Mouse (Mus musculus) limb, embryonic 14.5 days (tissue): Measurements from ENCODE around the gene Cadm1. TPM values are rescaled to one million over a fixed set of nuclear protein-coding genes. Genes with fewer than 3 reads are reported as not detected.

Experiments used
- ATAC-seq: fragments of 200-750 bp; cut with Nextera tagmentation; 2 replicates; pipeline ENCODE4 v1.8.0; 2017; ENCODE audit warnings: low read depth, moderate number of reproducible peaks, moderate TSS enrichment; ENCODE audit not compliant: low FRiP score
- DNase-seq: peaks from one replicate; pipeline ENCODE4 v3.0.0-alpha.2; 2015; ENCODE audit warnings: low spot score
- H3K27ac ChIP-seq: fragments of 300-500 bp; sonication (generic); replicated peaks from 2 replicates; pipeline ENCODE4 v1.5.1; 2014; ENCODE audit warnings: low read depth, mild to moderate bottlenecking, low read length, moderate library complexity, mixed read lengths
- H3K27me3 ChIP-seq: fragments of 300-500 bp; sonication (generic); 2 replicates; pipeline ENCODE4 v1.6.1; 2014; ENCODE audit warnings: low read length, mixed read lengths; ENCODE audit not compliant: control insufficient read depth, insufficient read depth
- H3K36me3 ChIP-seq: fragments of 300-500 bp; sonication (generic); 2 replicates; pipeline ENCODE4 v1.6.1; 2014; ENCODE audit warnings: mild to moderate bottlenecking, low read length, moderate library complexity, mixed read lengths; ENCODE audit not compliant: control insufficient read depth, insufficient read depth
- H3K4me1 ChIP-seq: fragments of 300-500 bp; sonication (generic); 2 replicates; pipeline ENCODE4 v1.6.1; 2014; ENCODE audit warnings: antibody characterized with exemption, low read length, mixed read lengths; ENCODE audit not compliant: control insufficient read depth, insufficient read depth
- H3K4me2 ChIP-seq: fragments of 300-500 bp; sonication (generic); replicated peaks from 2 replicates; pipeline ENCODE4 v1.6.1; 2014; ENCODE audit warnings: low read depth, mild to moderate bottlenecking, low read length, moderate library complexity; ENCODE audit not compliant: severe bottlenecking
- H3K4me3 ChIP-seq: fragments of 300-500 bp; sonication (generic); replicated peaks from 2 replicates; pipeline ENCODE4 v1.5.1; 2014; ENCODE audit warnings: low read length
- H3K9ac ChIP-seq: fragments of 300-500 bp; sonication (generic); 2 replicates; pipeline ENCODE4 v1.6.1; 2014; ENCODE audit warnings: mild to moderate bottlenecking, low read depth, low read length, moderate library complexity; ENCODE audit not compliant: severe bottlenecking
- H3K9me3 ChIP-seq: fragments of 300-500 bp; sonication (generic); 2 replicates; pipeline ENCODE4 v1.6.1; 2016; ENCODE audit warnings: low read length; ENCODE audit not compliant: control insufficient read depth
- POLR2A ChIP-seq: fragments of 200-500 bp; IDR thresholded peaks from 2 replicates; pipeline ENCODE4 v1.8.0; 2012; ENCODE audit warnings: inconsistent platforms, mild to moderate bottlenecking, moderate library complexity, borderline replicate concordance; ENCODE audit not compliant: insufficient read depth, insufficient read length; ENCODE audit errors: extremely low read depth
- WGBS: fragments of 180-500 bp; shearing (Covaris S2); extraction: QIAGEN DNeasy Blood & Tissue Kit; methylation state at CpG from one replicate; pipeline ENCODE4 v1.1.7; 2014; 5-methylcytosine and 5-hydroxymethylcytosine counted together
- polyA plus RNA-seq, 2 experiments: library from polyadenylated mRNA; depleted of rRNA in 1 of 2; stranded (reverse) in 1 of 2; unstranded in 1 of 2; fragments of >200 nt; fragmentation: Nextera tagmentation in 1 of 2; extraction: Ambion mirVana in 1 of 2; gene quantifications; 2 replicates each; pipeline versions ENCODE4 v1.2.1 to v1.2.3; 2012 to 2014

The Cadm1 gene
- polyA plus RNA-seq, 2 experiments = 15.4 to 37.5 TPM

- DNase-seq = peak; percentile 27
- Histone ChIP-seq H3K27ac (no peak overlapping the region), H3K4me1 (peaks cover 3% of the 10 kb centered on the region; the same call in 1 of the 2 replicates), H3K9ac (no peak overlapping the region), H3K27me3 (no peaks in the 10 kb centered on the region), H3K4me3 (no peak overlapping the region), H3K4me2 (no peak overlapping the region), H3K36me3 (no peaks in the 10 kb centered on the region), H3K9me3 (no peaks in the 10 kb centered on the region)
- no peak for TF ChIP-seq POLR2A
- 9% methylated on average over 6 of the region's 6 CpGs for WGBS
- no peak for ATAC-seq
Observed at GRCm38 (mm10) chr9:47846926-47847325, 317.0 kb downstream of the Cadm1 start.

GRCm38 (mm10) chr9:47847797-47848196, 317.8 kb downstream of the Cadm1 start:
- TF ChIP-seq POLR2A = no peak
- Histone ChIP-seq H3K27me3 (no peaks in the 10 kb centered on the region), H3K9me3 (no peaks in the 10 kb centered on the region), H3K9ac (no peak overlapping the region), H3K27ac (no peak overlapping the region), H3K4me1 (peaks cover 3% of the 10 kb centered on the region; the same call in 1 of the 2 replicates), H3K4me2 (no peak overlapping the region), H3K36me3 (no peaks in the 10 kb centered on the region), H3K4me3 (no peak overlapping the region)
- DNase-seq (no peak), ATAC-seq (no peak)
- WGBS = 13% methylated on average over 4 of the region's 4 CpGs

GRCm38 (mm10) chr9:47848745-47849144, 318.8 kb downstream of the Cadm1 start:
- H3K9ac ChIP-seq = no peak overlapping the region
- no peak overlapping the region for H3K4me3 ChIP-seq
- H3K4me2 ChIP-seq = no peak overlapping the region
- peaks cover 3% of the 10 kb centered on the region; the same call in 1 of the 2 replicates for H3K4me1 ChIP-seq
- TF ChIP-seq POLR2A = no peak
- no peak overlapping the region for H3K27ac ChIP-seq
- H3K9me3 ChIP-seq = no peaks in the 10 kb centered on the region
- DNase-seq = no peak
- no peaks in the 10 kb centered on the region for H3K27me3 ChIP-seq
- 56% methylated on average over 5 of the region's 5 CpGs for WGBS
- no peaks in the 10 kb centered on the region for H3K36me3 ChIP-seq
- no peak for ATAC-seq

GRCm38 (mm10) chr9:47856311-47856710, 326.3 kb downstream of the Cadm1 start:
- Histone ChIP-seq H3K36me3 (no peaks in the 10 kb centered on the region), H3K27ac (no peak overlapping the region), H3K4me3 (no peak overlapping the region), H3K4me2 (no peak overlapping the region), H3K9me3 (no peaks in the 10 kb centered on the region), H3K4me1 (peaks cover 5% of the 10 kb centered on the region; the same call in 1 of the 2 replicates), H3K27me3 (no peaks in the 10 kb centered on the region), H3K9ac (no peak overlapping the region)
- TF ChIP-seq POLR2A = no peak
- ATAC-seq (no peak), DNase-seq (no peak)
- 85% methylated on average over 8 of the region's 8 CpGs for WGBS

GRCm38 (mm10) chr9:47857235-47857634, 327.3 kb downstream of the Cadm1 start:
- DNase-seq (no peak), ATAC-seq (no peak)
- Histone ChIP-seq H3K36me3 (no peaks in the 10 kb centered on the region), H3K27ac (no peak overlapping the region), H3K9me3 (no peaks in the 10 kb centered on the region), H3K9ac (no peak overlapping the region), H3K4me1 (peaks cover 5% of the 10 kb centered on the region; the same call in 1 of the 2 replicates), H3K4me3 (no peak overlapping the region), H3K27me3 (no peaks in the 10 kb centered on the region), H3K4me2 (no peak overlapping the region)
- no peak for TF ChIP-seq POLR2A
- 58% methylated on average over 7 of the region's 7 CpGs for WGBS

GRCm38 (mm10) chr9:47858134-47858533, 328.2 kb downstream of the Cadm1 start:
- no peak overlapping the region for H3K27ac ChIP-seq
- DNase-seq = no peak
- no peak for ATAC-seq
- no peak overlapping the region for H3K4me2 ChIP-seq
- no peak overlapping the region for H3K4me3 ChIP-seq
- no peak overlapping the region for H3K9ac ChIP-seq
- peaks cover 5% of the 10 kb centered on the region; the same call in 1 of the 2 replicates for H3K4me1 ChIP-seq
- no peaks in the 10 kb centered on the region for H3K36me3 ChIP-seq
- TF ChIP-seq POLR2A = no peak
- no peaks in the 10 kb centered on the region for H3K9me3 ChIP-seq
- 57% methylated on average over 5 of the region's 5 CpGs for WGBS
- H3K27me3 ChIP-seq = no peaks in the 10 kb centered on the region
